Mouse (Mus musculus) ES-Bruce4 (cell line): ENCODE data around the gene Mif4gd.

Experiments used
- CTCF ChIP-seq: IDR thresholded peaks from one replicate; pipeline ENCODE4 v1.8.1; 2011; ENCODE audit warnings: low read depth, low read length
- POLR2A ChIP-seq: IDR thresholded peaks from one replicate; pipeline ENCODE4 v1.8.1; 2011; ENCODE audit warnings: low read length; ENCODE audit not compliant: insufficient read depth

DNA sequence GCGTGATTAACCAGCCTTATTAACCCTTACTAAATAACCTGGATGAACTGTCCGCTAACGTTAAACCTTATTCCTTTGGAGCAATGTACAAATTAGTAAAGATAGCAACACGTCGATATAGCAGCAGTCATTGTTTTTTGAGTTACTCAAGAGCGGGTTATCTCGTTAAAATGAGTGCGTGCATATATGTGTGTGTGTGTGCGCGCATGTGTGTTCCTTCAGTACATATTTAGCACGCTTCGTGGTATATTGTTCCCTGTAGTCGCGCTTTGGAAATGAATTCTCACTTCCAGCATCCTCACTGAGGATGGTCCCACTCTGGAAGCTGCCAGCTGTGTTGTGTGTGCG lies 9.7 kb downstream of the Mif4gd start:
- TF ChIP-seq POLR2A (no peak), CTCF (no peak)
